Mouse (Mus musculus) brain, embryonic 14.5 days (tissue): ENCODE measurements around the gene Grm3. TPM values are rescaled to one million over a fixed set of nuclear protein-coding genes. Genes with fewer than 3 reads are reported as not detected.

Experiments used
- DNase-seq: peaks from one replicate; pipeline ENCODE4 v3.0.0-alpha.2; 2011; ENCODE audit warnings: low read depth
- CTCF ChIP-seq: fragments of 200-500 bp; IDR thresholded peaks from 2 replicates; pipeline ENCODE4 v1.5.1; 2012; ENCODE audit warnings: inconsistent platforms, mild to moderate bottlenecking, moderate library complexity, borderline replicate concordance; ENCODE audit not compliant: insufficient read depth, insufficient read length; ENCODE audit errors: extremely low read depth
- POLR2A ChIP-seq: fragments of 200-500 bp; IDR thresholded peaks from 2 replicates; pipeline ENCODE4 v1.6.1; 2012; ENCODE audit warnings: mild to moderate bottlenecking, inconsistent platforms, borderline replicate concordance; ENCODE audit not compliant: poor library complexity, insufficient read depth, insufficient read length, severe bottlenecking; ENCODE audit errors: extremely low read depth
- polyA plus RNA-seq: library from polyadenylated mRNA; depleted of rRNA; stranded (reverse); fragments of >200 nt; gene quantifications from 2 replicates; pipeline ENCODE4 v1.2.3, GENCODE M21; 2012; rRNA removed

Gene Grm3
- polyA plus RNA-seq: 4.7 and 12.1 TPM in 2 replicates

GRCm38 (mm10) chr5:9724956-9725600 is at the start of gene Grm3:
Gene Grm3, minus strand, starts transcription at chr5:9725170.
- no peak for TF ChIP-seq POLR2A
- peak; percentile 59 for DNase-seq

- TF ChIP-seq POLR2A (no peak), CTCF (no peak)
- DNase-seq: no peak
Measured at GRCm38 (mm10) chr5:9755751-9756150, 30.8 kb upstream of the Grm3 start.

- DNase-seq: peak; percentile 55
- TF ChIP-seq POLR2A (no peak), CTCF (no peak)
Measured at GRCm38 (mm10) chr5:9748184-9748583, 23.2 kb upstream of the Grm3 start.

- TF ChIP-seq POLR2A (no peak), CTCF (no peak)
- DNase-seq: no peak
Measured at GRCm38 (mm10) chr5:9744120-9744519, 19.1 kb upstream of the Grm3 start.

DNA sequence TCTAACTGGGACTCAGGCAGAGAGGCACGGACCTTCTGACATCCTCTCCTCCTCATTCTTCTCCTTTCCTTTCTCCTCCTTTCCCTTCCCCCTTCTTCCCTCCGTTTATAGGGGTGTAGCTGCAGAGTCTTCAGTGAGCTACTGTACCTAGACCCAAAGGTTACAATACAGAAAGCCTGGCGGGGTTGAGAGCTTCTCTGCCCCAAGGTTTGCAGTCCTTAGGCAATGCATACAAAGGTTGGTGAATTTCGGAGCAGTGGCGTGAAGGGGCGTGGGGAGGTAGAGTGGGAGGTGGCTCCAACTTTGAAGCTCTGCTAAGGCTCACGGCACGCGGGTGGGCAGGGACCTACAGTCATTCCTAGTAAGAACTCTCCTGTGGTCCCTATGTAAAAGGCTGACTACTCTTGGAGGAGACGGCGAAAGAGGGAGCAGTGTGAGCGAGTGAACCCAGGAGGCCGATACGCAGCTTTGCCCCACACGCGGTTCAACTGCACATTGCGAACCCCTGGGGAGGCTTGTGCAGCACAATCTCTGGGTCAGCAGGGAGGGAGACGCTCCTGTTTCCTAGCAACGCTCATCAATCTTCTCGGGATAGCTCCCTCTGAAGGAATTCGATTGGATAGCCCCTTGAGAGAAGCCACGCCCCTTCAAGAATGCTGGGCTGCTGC is 765 bp upstream of the Grm3 start:
- TF ChIP-seq CTCF (no peak), POLR2A (no peak)
- peak; percentile 95 for DNase-seq

- DNase-seq: peak; percentile 63
- no peak for TF ChIP-seq POLR2A
Measured at GRCm38 (mm10) chr5:9724287-9724955, 549 bp downstream of the Grm3 start.

DNA sequence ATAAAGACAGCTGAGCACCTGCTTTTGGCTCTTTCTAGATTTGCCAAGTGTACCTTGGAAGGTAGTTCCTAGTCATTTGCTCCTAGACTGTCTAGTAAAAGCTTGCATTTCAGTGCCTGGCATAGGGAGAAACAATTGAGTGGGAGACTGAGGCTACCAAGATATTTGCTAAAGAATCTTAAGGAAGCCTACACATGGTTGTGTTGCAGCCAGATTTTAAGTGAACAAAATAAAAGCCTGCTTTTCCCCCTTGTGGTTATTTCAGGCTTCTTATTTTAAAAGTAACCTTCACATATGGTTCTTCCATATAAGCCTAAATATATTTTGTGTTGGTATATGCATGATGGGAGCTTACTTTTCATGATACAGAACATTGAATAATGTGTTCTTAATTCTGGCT is 3.8 kb downstream of the Grm3 start:
- DNase-seq: no peak
- TF ChIP-seq CTCF (no peak), POLR2A (no peak)

- no peak for TF ChIP-seq POLR2A
- no peak for TF ChIP-seq CTCF
- peak; percentile 9 for DNase-seq
Measured at GRCm38 (mm10) chr5:9716295-9716694, 8.7 kb downstream of the Grm3 start.

DNA sequence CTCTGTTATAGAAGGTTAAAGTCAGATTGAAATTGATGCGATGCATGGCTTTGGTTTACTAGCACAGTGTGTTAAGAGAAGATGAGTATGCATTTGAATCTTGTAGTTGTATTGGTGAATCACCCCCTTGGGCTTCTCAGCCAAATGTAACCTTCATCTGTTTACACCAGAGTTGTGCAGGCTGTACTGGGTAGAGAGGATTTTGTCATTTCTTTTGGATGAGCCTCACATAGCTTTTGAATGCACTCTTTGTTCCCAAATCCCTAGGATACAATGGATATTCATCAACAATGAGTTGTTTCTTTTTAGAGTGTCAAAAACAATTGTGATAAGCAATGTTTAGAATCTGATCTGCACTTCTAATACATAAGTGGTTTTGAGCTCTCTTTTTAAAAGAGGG is 17.9 kb downstream of the Grm3 start:
- TF ChIP-seq CTCF (no peak), POLR2A (no peak)
- no peak for DNase-seq

DNA sequence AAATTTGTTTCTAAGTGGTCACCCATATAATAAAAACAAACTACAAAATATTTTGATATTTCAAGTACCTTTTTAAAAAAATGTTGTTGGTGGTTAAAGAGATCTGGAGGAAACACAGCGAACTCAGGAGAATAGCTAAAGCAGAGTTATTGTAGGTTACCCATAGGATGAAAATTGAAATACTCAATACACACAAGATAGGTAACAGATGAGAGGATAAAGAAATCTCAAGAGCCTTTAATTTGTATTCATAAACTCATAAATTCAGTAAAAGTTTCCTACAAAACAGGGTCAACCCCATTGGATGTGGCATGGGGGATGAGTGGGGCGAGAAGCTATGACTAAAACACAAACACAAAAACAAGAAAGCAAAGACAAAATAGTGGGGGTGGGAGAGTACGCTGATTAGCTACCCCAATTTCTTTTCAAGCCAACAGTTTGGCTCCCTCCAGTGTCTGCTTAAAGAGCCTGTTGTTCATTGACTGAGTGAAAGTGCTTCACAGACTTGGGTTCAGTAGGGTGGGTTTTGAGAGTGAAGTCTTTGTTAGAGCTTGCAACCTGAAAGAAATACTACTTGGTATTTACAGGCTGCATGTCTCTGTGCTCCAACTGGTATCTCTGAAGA is 21.5 kb downstream of the Grm3 start:
- DNase-seq: peak; percentile 87
- TF ChIP-seq POLR2A (no peak), CTCF (peak; percentile 44; the same call in 1 of the 2 replicates)

DNA sequence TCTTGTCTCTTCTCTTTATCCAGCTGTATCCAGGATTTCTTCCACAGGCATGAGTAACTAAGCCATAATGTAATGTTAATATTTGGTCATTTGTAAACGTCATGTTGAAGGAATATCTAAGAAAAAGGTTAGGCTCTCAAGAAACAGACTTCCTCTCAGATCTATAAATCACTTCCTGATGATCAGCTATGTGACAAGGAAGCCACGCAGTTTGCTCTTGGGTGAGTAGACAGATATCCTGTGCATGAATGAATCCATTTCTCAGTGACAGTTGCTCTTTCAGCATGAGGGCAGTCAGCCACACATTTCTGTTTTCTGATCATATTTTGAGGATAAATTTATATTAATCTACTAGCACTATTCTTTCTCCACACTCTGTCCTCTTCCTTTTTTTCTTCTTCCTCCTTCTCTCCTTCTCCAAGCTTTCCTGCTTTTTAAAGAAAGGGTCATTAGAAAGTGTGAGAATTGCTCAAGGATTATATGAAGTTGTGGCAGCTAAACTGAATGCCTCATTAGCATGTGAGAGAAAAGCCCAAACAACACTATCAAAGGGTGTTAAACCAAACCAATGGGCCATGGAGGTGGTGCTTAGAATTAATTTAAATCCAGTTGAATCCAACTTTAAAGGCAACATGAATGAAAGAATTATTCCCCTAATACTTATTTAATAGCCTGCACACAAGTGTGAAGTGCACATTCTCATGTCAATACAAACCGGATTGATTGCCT is 22.1 kb downstream of the Grm3 start:
- peak; percentile 87 for DNase-seq
- TF ChIP-seq POLR2A: no peak
- TF ChIP-seq CTCF: no peak
